Comparison of ENCODE assay signal across 8 mouse cellular contexts in the genomic region with DNA sequence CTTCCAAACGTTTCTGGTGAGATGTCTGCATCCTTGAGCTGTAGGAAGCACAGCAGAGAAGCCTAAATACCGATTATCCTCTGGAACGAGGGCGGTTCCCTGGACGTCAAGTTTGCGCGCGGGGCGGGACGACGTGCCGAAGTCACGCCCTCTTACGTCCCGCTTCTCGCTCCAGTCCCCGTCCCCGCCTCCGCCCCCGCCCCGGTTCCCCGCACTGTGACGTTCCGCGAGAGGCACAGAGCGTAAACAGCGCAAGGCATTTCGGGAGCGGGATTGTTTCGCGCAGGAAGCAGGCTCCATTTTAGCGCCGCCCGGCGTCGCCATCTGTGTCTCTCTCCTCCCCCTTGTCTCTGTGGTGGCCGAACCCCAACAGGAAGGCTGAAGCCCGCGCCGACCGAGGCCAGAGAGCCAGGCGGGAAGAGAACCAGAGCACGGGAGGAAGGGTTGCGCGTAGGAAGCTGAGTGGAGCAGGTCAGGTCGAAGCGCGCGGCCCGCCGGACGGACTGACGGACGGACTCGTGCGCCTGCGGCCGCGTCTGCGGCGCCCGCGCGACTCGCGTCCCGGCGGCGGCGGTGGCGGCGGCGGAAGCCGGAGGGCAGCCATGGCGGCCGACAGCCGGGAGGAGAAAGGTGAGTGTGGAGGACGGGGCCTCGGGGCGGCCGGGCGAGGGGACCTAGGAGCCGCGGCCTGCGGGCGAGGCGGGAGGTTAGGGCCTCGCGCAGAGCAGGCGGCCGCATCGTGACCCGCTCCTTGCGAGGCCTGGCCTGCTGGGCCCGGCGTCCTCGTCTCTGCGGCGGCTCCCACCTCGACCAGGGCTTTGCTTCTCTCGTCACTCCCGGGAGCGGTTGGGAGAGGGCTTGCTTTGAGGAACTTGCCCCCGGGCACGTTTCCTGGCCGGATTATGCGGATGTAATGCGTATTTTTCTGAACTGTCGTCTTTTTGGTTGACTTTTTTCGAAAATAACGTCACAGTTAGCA. TPM values are rescaled to one million over a fixed set of nuclear protein-coding genes. Genes with fewer than 3 reads are reported as not detected.
DNase-seq lines count a peak whose midpoint lies in the region; ATAC-seq lines count a peak whose summit lies in the region.

A gene (plus strand): TSS at position 260 of the 979 bp plus-strand sequence.

- DNase-seq in T-cell, adult 2 months (ENCODE audit: low spot score), result peak; percentile 93
- peak; percentile 96 for DNase-seq in cerebellum, postnatal 36 days
- DNase-seq in frontal cortex, postnatal 36 days (ENCODE audit: low spot score in 2 of 2), result peak; percentile 94 to 96
- peak; percentile 88 for DNase-seq in left cerebral cortex, adult 11 months (ENCODE audit: low spot score)
- DNase-seq in lung, postnatal 4 days, result peak; percentile 94 to 96
- peak; percentile 95 for DNase-seq in retina, postnatal 7 days (ENCODE audit: low read depth, low spot score)
- peak; percentile 90 for DNase-seq in urinary bladder, adult 2 months (ENCODE audit: low spot score)

- H3K27me3 ChIP-seq in hindbrain, embryonic 15.5 days, result no peaks in the 10 kb centered on the region

- H3K4me2 ChIP-seq in hindbrain, embryonic 15.5 days, result peak within 1 kb of the TSS; percentile 68

- ATAC-seq in hindbrain, embryonic 15.5 days (ENCODE audit: low FRiP score, low read depth), result peak; percentile 99

- WGBS in hindbrain, embryonic 15.5 days, result under 1% methylated on average over 110 of the region's 111 CpGs

- no peaks in the 10 kb centered on the region for H3K36me3 ChIP-seq in hindbrain, embryonic 15.5 days

- peak within 1 kb of the TSS; percentile 98 for H3K27ac ChIP-seq in hindbrain, embryonic 15.5 days (replicated peaks)

- no peaks in the 10 kb centered on the region for H3K9me3 ChIP-seq in hindbrain, embryonic 15.5 days

- H3K4me3 ChIP-seq in hindbrain, embryonic 15.5 days, result peak within 1 kb of the TSS; percentile 82

- peak within 1 kb of the TSS; percentile 98 for H3K9ac ChIP-seq in hindbrain, embryonic 15.5 days

- peaks cover 24% of the 10 kb centered on the region for H3K4me1 ChIP-seq in hindbrain, embryonic 15.5 days (replicated peaks)

RNA-seq across cellular contexts. Expression of the gene that starts here (rescaled TPM):
- polyA plus RNA-seq in hindbrain, embryonic 15.5 days (2015; fragmentation: Nextera tagmentation; extraction: Ambion mirVana), result 35.1 and 35.6 TPM in 2 replicates
- polyA plus RNA-seq in urinary bladder, adult 2 months (2012; rRNA removed), result 52.6 and 58.8 TPM in 2 replicates

Comparison
In these comparisons a context has a peak if more than half of its experiments do, and no peak if none do; other contexts are left out.
1. Peak in every context shown above with its lines: DNase-seq, ATAC-seq, H3K4me3 ChIP-seq and H3K27ac ChIP-seq.